In the genomic region with DNA sequence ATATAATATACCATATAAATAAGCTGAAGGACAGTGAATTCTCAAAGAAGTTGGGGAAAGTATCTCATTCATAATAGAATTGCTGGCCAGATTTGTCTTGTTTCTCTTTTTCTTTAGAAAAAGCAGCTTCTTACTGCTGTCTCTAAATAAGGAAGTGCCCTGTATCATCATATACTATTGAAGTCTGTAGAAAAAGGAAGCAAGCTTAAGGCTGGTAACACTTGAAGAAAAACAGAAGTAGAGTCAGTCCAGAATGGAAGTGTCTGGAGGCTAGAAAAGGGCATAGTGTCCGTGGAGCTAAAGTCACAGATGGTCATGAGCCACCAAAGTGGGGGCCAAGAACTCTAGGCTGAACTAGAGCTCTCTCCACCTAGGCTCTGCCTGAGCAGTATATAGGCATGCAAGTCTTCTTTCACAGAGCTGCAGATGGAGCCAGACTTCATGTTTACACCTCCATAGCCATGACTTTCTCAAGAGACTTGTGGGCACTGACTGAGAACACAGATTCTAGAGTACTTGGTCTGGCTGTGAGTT, we compare ENCODE assay signal across 20 mouse cellular contexts. TPM values are rescaled to one million over a fixed set of nuclear protein-coding genes. Genes with fewer than 3 reads are reported as not detected.
DNase-seq lines count a peak whose midpoint lies in the region; TF ChIP-seq lines count a peak whose summit lies in the region.
"Had no signal": no experiment of that assay in that cellular context is flagged by ENCODE, and none has a peak within 500 bp of the region (broad histone marks: within the 10 kb centered on the region; RNA-seq: fewer than 3 reads in every experiment).

No protein-coding gene starts in this region.

- intact Hi-C loops in gastrocnemius, adult 2 months (cut with DNase I), result no loop called here
- intact Hi-C loops in gastrocnemius, postnatal 14 days (cut with DNase I; ENCODE audit: low total_unique reads), result no loop called here

- 0 out of 2 replicates have a peak overlapping the region, but pooled peaks have one; percentile 5 for H3K27ac ChIP-seq in gastrocnemius, adult 2 months
- peak overlapping the region; percentile 50 for H3K27ac ChIP-seq in spleen, adult 2 months (ENCODE audit: insufficient read depth, low read length)
- peak overlapping the region; percentile 66 for H3K27ac ChIP-seq in macrophage
- H3K27ac ChIP-seq: forebrain, embryonic 10.5 days; heart, embryonic 10.5 days; hindbrain, postnatal 0 days; neural tube, embryonic 15.5 days had no signal

- DNase-seq in gastrocnemius, adult 2 months, result no peak
- no peak for DNase-seq in gastrocnemius, postnatal 14 days
- no peak for DNase-seq in spleen, adult 2 months (ENCODE audit: low read depth in 1 of 2, low spot score in 2 of 2)
- DNase-seq in spleen, postnatal 36 days (ENCODE audit: low spot score in 2 of 2), result no peak
- DNase-seq in splenic B cell, adult 2 months (ENCODE audit: low read depth, low spot score), result peak; percentile 70
- no peak for DNase-seq in MN1 (ENCODE audit: low spot score)
- no peak for DNase-seq in lung, postnatal 10 days
- DNase-seq: adrenal gland, postnatal 10 days; cerebellum, adult 8-10 months; forebrain, postnatal 0 days; gastrocnemius, postnatal 36 days; heart, postnatal 4 days; kidney, adult 9 months; kidney, postnatal 14 days; thymus, postnatal 25 days had no signal

- TF ChIP-seq CTCF in gastrocnemius, adult 2 months (IDR thresholded peaks at IDR 0.05), result no peak
- no peak for TF ChIP-seq CTCF in spleen, adult 2 months (IDR thresholded peaks at IDR 0.05; ENCODE audit: extremely low read depth, insufficient read depth, insufficient read length, insufficient replicate concordance)

- H3K4me3 ChIP-seq in gastrocnemius, adult 2 months, result no peak overlapping the region
- H3K4me3 ChIP-seq in spleen, adult 2 months (ENCODE audit: extremely low read depth, insufficient read depth, insufficient read length), result no peak overlapping the region
- no peak overlapping the region for H3K4me3 ChIP-seq in macrophage (ENCODE audit: inconsistent target)
- H3K4me3 ChIP-seq: forebrain, embryonic 10.5 days; heart, embryonic 10.5 days; neural tube, embryonic 15.5 days had no signal

- H3K4me1 ChIP-seq in spleen, adult 2 months (ENCODE audit: control insufficient read depth, insufficient read depth, insufficient read length), result peaks cover 2% of the 10 kb centered on the region; the same call in 1 of the 2 replicates
- H3K4me1 ChIP-seq: forebrain, embryonic 10.5 days; heart, embryonic 10.5 days had no signal

- H3K36me3 ChIP-seq in spleen, adult 2 months (ENCODE audit: control insufficient read depth, insufficient read depth, low read length), result peaks cover 17% of the 10 kb centered on the region
- peaks cover 14% of the 10 kb centered on the region; the same call in 1 of the 2 replicates for H3K36me3 ChIP-seq in macrophage (ENCODE audit: inconsistent target)
- H3K36me3 ChIP-seq in splenic B cell, adult 2 months (ENCODE audit: control insufficient read depth, insufficient read depth, low read length, poor library complexity, severe bottlenecking), result peaks cover 9% of the 10 kb centered on the region

- WGBS in spleen, adult 2 months, result 18% methylated on average over 1 of the region's 1 CpGs
- WGBS in macrophage (ENCODE audit: missing documents), result 0% methylated on average over 1 of the region's 1 CpGs

- no peak for TF ChIP-seq POLR2A in spleen, adult 2 months (IDR thresholded peaks at IDR 0.05; ENCODE audit: low read depth, low read length)

- H3K27me3 ChIP-seq in spleen, adult 2 months (ENCODE audit: control insufficient read depth, insufficient read depth, low read length), result no peaks in the 10 kb centered on the region
- H3K27me3 ChIP-seq in splenic B cell, adult 2 months (ENCODE audit: control insufficient read depth, insufficient read depth, low read length, poor library complexity, severe bottlenecking), result no peaks in the 10 kb centered on the region
- H3K27me3 ChIP-seq: neural tube, embryonic 15.5 days had no signal

- peaks cover 84% of the 10 kb centered on the region for H3K79me2 ChIP-seq in macrophage (ENCODE audit: inconsistent target)

RNA-seq across cellular contexts. Expression of gene Casc3, which starts 12.1 kb away (rescaled TPM):
- total RNA-seq in gastrocnemius, adult 2 months (2021), result 10 to 100 TPM; 17.4 to 21.9 TPM
- 10 to 100 TPM; 20.1 to 21.5 TPM for total RNA-seq in gastrocnemius, postnatal 14 days (2021)
- 30.2 and 32.6 TPM in 2 replicates for polyA plus RNA-seq in spleen, adult 2 months (2012; rRNA removed)
- 100 to 1,000 TPM in 5 of 26 experiments, 10 to 100 TPM in 21; 26.5 to 137 (median 57.5) TPM for total RNA-seq in macrophage (2018; cell fraction: chromatin; rRNA removed)
- total RNA-seq in macrophage (2018; cell fraction: cytosol; rRNA removed), result 10 to 100 TPM; 21.0 to 40.3 (median 26.0) TPM
- total RNA-seq in macrophage (2018; cell fraction: nucleus; rRNA removed), result 10 to 100 TPM; 28.9 to 86.2 (median 50.2) TPM
- polyA plus RNA-seq in macrophage (2018), result 21.2 to 29.9 TPM (median 22.1 TPM) in 3 replicates

RNA-seq across cellular contexts. Expression of gene Rapgefl1, which starts 19.8 kb away (rescaled TPM):
- under 1 TPM; 0.22 to 0.26 TPM for total RNA-seq in gastrocnemius, adult 2 months (2021)
- total RNA-seq in gastrocnemius, postnatal 14 days (2021), result 1 to 10 TPM in 1 of 2 experiments, under 1 TPM in 1; 0.49 to 1.1 TPM
- 1.9 and 3.3 TPM in 2 replicates for polyA plus RNA-seq in spleen, adult 2 months (2012; rRNA removed)
- 1 to 10 TPM in 7 of 26 experiments, under 1 TPM in 14, not detected in 5; 0.20 to 4.3 (median 0.79) TPM for total RNA-seq in macrophage (2018; cell fraction: chromatin; rRNA removed)
- total RNA-seq in macrophage (2018; cell fraction: cytosol; rRNA removed), result under 1 TPM; 0.03 to 0.42 (median 0.21) TPM
- total RNA-seq in macrophage (2018; cell fraction: nucleus; rRNA removed), result 1 to 10 TPM in 2 of 26 experiments, under 1 TPM in 18, not detected in 6; 0.23 to 1.8 (median 0.70) TPM
- polyA plus RNA-seq in macrophage (2018), result 0.23 to 0.34 TPM (median 0.31 TPM) in 3 replicates

RNA-seq across cellular contexts. Expression of gene Msl1, which starts 21.5 kb away (rescaled TPM):
- 10 to 100 TPM; 51.8 to 69.4 TPM for total RNA-seq in gastrocnemius, adult 2 months (2021)
- 10 to 100 TPM; 49.0 to 55.3 TPM for total RNA-seq in gastrocnemius, postnatal 14 days (2021)
- 23.3 and 41.2 TPM in 2 replicates for polyA plus RNA-seq in spleen, adult 2 months (2012; rRNA removed)
- total RNA-seq in macrophage (2018; cell fraction: chromatin; rRNA removed), result 100 to 1,000 TPM in 4 of 26 experiments, 10 to 100 TPM in 22; 26.6 to 124 (median 61.3) TPM
- 10 to 100 TPM; 35.5 to 64.0 (median 51.6) TPM for total RNA-seq in macrophage (2018; cell fraction: cytosol; rRNA removed)
- 100 to 1,000 TPM in 7 of 26 experiments, 10 to 100 TPM in 19; 40.3 to 121 (median 76.1) TPM for total RNA-seq in macrophage (2018; cell fraction: nucleus; rRNA removed)
- polyA plus RNA-seq in macrophage (2018), result 40.0 to 80.9 TPM (median 44.0 TPM) in 3 replicates

RNA-seq across cellular contexts. Expression of gene Nr1d1, which starts 41.6 kb away (rescaled TPM):
- 100 to 1,000 TPM in 1 of 2 experiments, 10 to 100 TPM in 1; 56.3 to 152 TPM for total RNA-seq in gastrocnemius, adult 2 months (2021)
- total RNA-seq in gastrocnemius, postnatal 14 days (2021), result 10 to 100 TPM; 27.3 to 64.6 TPM
- 27.7 and 29.0 TPM in 2 replicates for polyA plus RNA-seq in spleen, adult 2 months (2012; rRNA removed)
- 10 to 100 TPM in 3 of 26 experiments, 1 to 10 TPM in 19, under 1 TPM in 2, not detected in 2; 0.22 to 19.5 (median 1.8) TPM for total RNA-seq in macrophage (2018; cell fraction: chromatin; rRNA removed)
- 10 to 100 TPM in 3 of 26 experiments, 1 to 10 TPM in 22, under 1 TPM in 1; 0.80 to 16.2 (median 2.0) TPM for total RNA-seq in macrophage (2018; cell fraction: cytosol; rRNA removed)
- 10 to 100 TPM in 6 of 26 experiments, 1 to 10 TPM in 14, under 1 TPM in 6; 0.30 to 28.5 (median 1.6) TPM for total RNA-seq in macrophage (2018; cell fraction: nucleus; rRNA removed)
- polyA plus RNA-seq in macrophage (2018), result 3.0 to 7.6 TPM (median 4.9 TPM) in 3 replicates

RNA-seq across cellular contexts. Expression of gene Wipf2, which starts 46.7 kb away (rescaled TPM):
- total RNA-seq in gastrocnemius, adult 2 months (2021), result 1 to 10 TPM; 6.1 to 6.6 TPM
- total RNA-seq in gastrocnemius, postnatal 14 days (2021), result 1 to 10 TPM; 4.4 to 4.6 TPM
- 8.0 and 10.1 TPM in 2 replicates for polyA plus RNA-seq in spleen, adult 2 months (2012; rRNA removed)
- total RNA-seq in macrophage (2018; cell fraction: chromatin; rRNA removed), result 10 to 100 TPM in 23 of 26 experiments, 1 to 10 TPM in 3; 7.3 to 30.5 (median 19.3) TPM
- 10 to 100 TPM; 15.1 to 25.6 (median 21.0) TPM for total RNA-seq in macrophage (2018; cell fraction: cytosol; rRNA removed)
- total RNA-seq in macrophage (2018; cell fraction: nucleus; rRNA removed), result 10 to 100 TPM; 13.2 to 33.3 (median 22.7) TPM
- 11.1 to 18.1 TPM (median 11.5 TPM) in 3 replicates for polyA plus RNA-seq in macrophage (2018)

Comparison
In these comparisons a context has a peak if more than half of its experiments do, and no peak if none do; other contexts are left out.
1. H3K27ac ChIP-seq: peak in every context shown above with its lines; median percentile 66 in macrophage; 50 in spleen, adult 2 months; 5 in gastrocnemius, adult 2 months.